Mouse (Mus musculus) G1E (cell line): ENCODE results near the gene Ecsit.

Source experiments
- CTCF ChIP-seq: IDR thresholded peaks from 2 replicates; pipeline ENCODE4 v1.5.1; 2012; ENCODE audit warnings: low read depth, low read length, inconsistent platforms, mixed read lengths
- GATA1 ChIP-seq: IDR thresholded peaks from 2 replicates; pipeline ENCODE4 v1.6.1; 2012; ENCODE audit warnings: borderline replicate concordance, low read length, inconsistent platforms, mixed read lengths
- GATA2 ChIP-seq: IDR thresholded peaks from 2 replicates; pipeline ENCODE4 v1.6.1; 2012; ENCODE audit warnings: low read depth, low read length, inconsistent platforms, borderline replicate concordance
- POLR2AphosphoS5 ChIP-seq: IDR thresholded peaks from 2 replicates; pipeline ENCODE4 v1.6.1; 2012; ENCODE audit warnings: low read depth, low read length, inconsistent platforms; ENCODE audit not compliant: insufficient replicate concordance
- TAL1 ChIP-seq: conservative IDR thresholded peaks from 2 replicates; pipeline ENCODE4 v1.6.1; 2012; ENCODE audit warnings: low read depth, low read length, inconsistent platforms, mixed read lengths

DNA sequence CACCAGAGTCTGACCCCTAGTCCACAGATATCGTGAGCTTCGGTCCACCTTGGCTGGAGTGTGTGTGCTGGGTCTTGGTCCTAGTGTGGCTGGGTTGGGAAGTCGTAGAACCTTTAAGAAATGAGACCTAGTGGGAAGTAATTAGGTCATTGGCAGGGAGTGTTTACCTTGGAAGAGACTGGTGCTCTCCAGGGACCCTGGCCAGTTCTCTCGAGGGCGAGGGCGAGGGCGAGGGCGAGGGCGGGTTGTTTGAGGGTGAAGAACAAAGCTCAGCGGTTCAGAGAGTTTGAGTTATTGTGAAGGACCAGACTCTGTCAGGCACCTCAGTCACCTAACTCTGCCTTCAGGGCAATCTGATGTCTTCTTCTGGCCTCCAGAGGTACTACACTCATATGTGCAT, 47.4 kb downstream of the Ecsit start:
- TF ChIP-seq CTCF (no peak), GATA1 (no peak), TAL1 (no peak), GATA2 (no peak), POLR2AphosphoS5 (no peak)
